11 mouse cellular contexts compared by ENCODE assay signal in the genomic region with DNA sequence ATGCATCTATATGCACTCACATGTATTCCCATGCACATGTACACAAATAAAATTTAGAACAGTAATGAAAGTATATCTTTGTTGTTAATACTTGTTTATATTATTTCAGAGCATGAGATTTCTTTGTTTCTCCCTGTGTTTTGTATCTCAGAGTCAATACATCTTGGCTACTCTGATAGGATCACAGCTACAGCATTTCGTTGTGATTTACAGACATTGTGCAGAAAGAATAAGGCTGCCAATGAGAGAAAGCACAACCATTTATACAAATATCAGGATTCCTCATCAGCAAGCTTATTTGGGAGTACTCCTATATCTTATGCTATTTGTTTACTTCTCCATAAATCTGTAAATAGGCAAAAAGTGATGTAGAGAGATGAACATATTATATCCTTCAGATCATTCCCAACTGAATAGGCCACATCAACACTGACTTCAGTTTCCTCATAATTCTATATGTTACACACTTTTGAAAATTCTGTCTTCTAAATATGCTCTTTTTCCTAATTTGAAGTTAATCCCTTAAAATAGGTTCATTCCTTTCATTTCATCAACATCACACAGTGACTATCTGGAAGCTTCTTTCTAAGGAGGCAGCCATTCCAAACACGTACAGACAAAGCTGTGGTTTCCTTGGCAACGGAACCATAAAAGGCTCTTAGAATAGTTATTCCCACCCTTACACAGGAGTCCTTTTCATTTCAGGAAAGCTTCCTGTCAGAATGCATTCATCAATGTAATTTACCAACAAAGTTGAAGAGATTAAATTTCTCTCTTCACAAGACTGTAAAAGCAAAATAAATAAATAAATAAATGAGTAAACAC.
A peak's percentile ranks its signal among the peaks of the same experiment; 100 is the strongest.
DNase-seq lines count a peak whose midpoint lies in the region; ATAC-seq and TF ChIP-seq lines count a peak whose summit lies in the region.
"Had no signal": no experiment of that assay in that cellular context is flagged by ENCODE, and none has a peak within 500 bp of the region (broad histone marks: within the 10 kb centered on the region; RNA-seq: fewer than 3 reads in every experiment).

No protein-coding gene starts in this region.

- no peak overlapping the region for H3K4me2 ChIP-seq in hindbrain, embryonic 14.5 days (replicated peaks)
- no peak overlapping the region for H3K4me2 ChIP-seq in neural tube, embryonic 13.5 days
- H3K4me2 ChIP-seq in intestine, embryonic 15.5 days (replicated peaks): no peak overlapping the region
- H3K4me2 ChIP-seq: heart, embryonic 13.5 days; liver, embryonic 11.5 days had no signal

- DNase-seq in layer of hippocampus, adult 2 months (ENCODE audit: low spot score in 2 of 2): peak; percentile 9 to 37
- no peak for DNase-seq in layer of hippocampus, postnatal 36 days
- peak; percentile 21 for DNase-seq in embryonic facial prominence, embryonic 10.5 days (ENCODE audit: low spot score)
- peak; percentile 84 for DNase-seq in hindbrain, embryonic 14.5 days (ENCODE audit: low spot score)
- DNase-seq in lung, adult 2 months: no peak
- DNase-seq in gastrocnemius, postnatal 14 days: no peak
- DNase-seq: kidney, postnatal 14 days had no signal

- no peak overlapping the region for H3K9ac ChIP-seq in hindbrain, embryonic 14.5 days
- H3K9ac ChIP-seq in neural tube, embryonic 13.5 days: no peak overlapping the region
- no peak overlapping the region for H3K9ac ChIP-seq in intestine, embryonic 15.5 days
- H3K9ac ChIP-seq: heart, embryonic 13.5 days had no signal

- H3K36me3 ChIP-seq in embryonic facial prominence, embryonic 10.5 days (replicated peaks): no peaks in the 10 kb centered on the region
- H3K36me3 ChIP-seq in hindbrain, embryonic 14.5 days (replicated peaks; ENCODE audit: control insufficient read depth, insufficient read depth): no peaks in the 10 kb centered on the region
- H3K36me3 ChIP-seq in neural tube, embryonic 13.5 days: no peaks in the 10 kb centered on the region
- H3K36me3 ChIP-seq in intestine, embryonic 15.5 days: no peaks in the 10 kb centered on the region
- H3K36me3 ChIP-seq: heart, embryonic 13.5 days had no signal

- no peak for TF ChIP-seq CTCF in layer of hippocampus, adult 2 months (conservative IDR thresholded peaks at IDR 0.05)
- TF ChIP-seq CTCF in lung, adult 2 months (IDR thresholded peaks at IDR 0.05; ENCODE audit: insufficient read depth, low read length): no peak

- H3K4me3 ChIP-seq in layer of hippocampus, adult 2 months: no peak overlapping the region
- H3K4me3 ChIP-seq in embryonic facial prominence, embryonic 10.5 days: no peak overlapping the region
- no peak overlapping the region for H3K4me3 ChIP-seq in hindbrain, embryonic 14.5 days (replicated peaks; ENCODE audit: low read length)
- no peak overlapping the region for H3K4me3 ChIP-seq in neural tube, embryonic 13.5 days
- no peak overlapping the region for H3K4me3 ChIP-seq in lung, adult 2 months (replicated peaks; ENCODE audit: extremely low read depth, low read depth, low read length)
- H3K4me3 ChIP-seq in intestine, embryonic 15.5 days (replicated peaks): no peak overlapping the region
- H3K4me3 ChIP-seq: heart, embryonic 13.5 days had no signal

- H3K9me3 ChIP-seq in embryonic facial prominence, embryonic 10.5 days: no peaks in the 10 kb centered on the region
- no peaks in the 10 kb centered on the region for H3K9me3 ChIP-seq in hindbrain, embryonic 14.5 days (ENCODE audit: control insufficient read depth, low read length)
- no peaks in the 10 kb centered on the region for H3K9me3 ChIP-seq in neural tube, embryonic 13.5 days
- H3K9me3 ChIP-seq in intestine, embryonic 15.5 days: no peaks in the 10 kb centered on the region
- H3K9me3 ChIP-seq: heart, embryonic 13.5 days had no signal

- peak; percentile 90; the same call in 1 of the 2 replicates for ATAC-seq in hindbrain, embryonic 14.5 days (ENCODE audit: low FRiP score)
- peak; percentile 93 for ATAC-seq in neural tube, embryonic 13.5 days (ENCODE audit: low read depth)
- no peak for ATAC-seq in intestine, embryonic 15.5 days

- intact Hi-C loops in gastrocnemius, postnatal 14 days (cut with DNase I; ENCODE audit: low total_unique reads): no loop called here

- no peaks in the 10 kb centered on the region for H3K4me1 ChIP-seq in embryonic facial prominence, embryonic 10.5 days
- H3K4me1 ChIP-seq in hindbrain, embryonic 14.5 days (replicated peaks; ENCODE audit: control insufficient read depth, insufficient read depth, low read length): peaks cover 20% of the 10 kb centered on the region
- H3K4me1 ChIP-seq in neural tube, embryonic 13.5 days (replicated peaks): peaks cover 7% of the 10 kb centered on the region
- no peaks in the 10 kb centered on the region for H3K4me1 ChIP-seq in lung, adult 2 months (ENCODE audit: control insufficient read depth, insufficient read depth, low read length)
- H3K4me1 ChIP-seq in intestine, embryonic 15.5 days (replicated peaks): no peaks in the 10 kb centered on the region

- no peak for TF ChIP-seq POLR2A in lung, adult 2 months (IDR thresholded peaks at IDR 0.05; ENCODE audit: borderline replicate concordance, extremely low read depth, low read depth, low read length)

- H3K27me3 ChIP-seq in embryonic facial prominence, embryonic 10.5 days (replicated peaks; ENCODE audit: low read depth, poor library complexity, severe bottlenecking): no peaks in the 10 kb centered on the region
- no peaks in the 10 kb centered on the region for H3K27me3 ChIP-seq in hindbrain, embryonic 14.5 days (ENCODE audit: control insufficient read depth, insufficient read depth, low read length)
- no peaks in the 10 kb centered on the region for H3K27me3 ChIP-seq in neural tube, embryonic 13.5 days
- H3K27me3 ChIP-seq in intestine, embryonic 15.5 days (replicated peaks): no peaks in the 10 kb centered on the region
- H3K27me3 ChIP-seq: heart, embryonic 13.5 days had no signal

- H3K27ac ChIP-seq in layer of hippocampus, adult 2 months: peak overlapping the region; percentile 78
- no peak overlapping the region for H3K27ac ChIP-seq in embryonic facial prominence, embryonic 10.5 days (replicated peaks)
- H3K27ac ChIP-seq in hindbrain, embryonic 14.5 days: peak overlapping the region; percentile 90
- peak overlapping the region; percentile 61 for H3K27ac ChIP-seq in neural tube, embryonic 13.5 days (replicated peaks)
- no peak overlapping the region for H3K27ac ChIP-seq in intestine, embryonic 15.5 days
- H3K27ac ChIP-seq: heart, embryonic 13.5 days had no signal

- WGBS in embryonic facial prominence, embryonic 10.5 days: 65% methylated on average over 3 of the region's 3 CpGs
- WGBS in hindbrain, embryonic 14.5 days: 20% methylated on average over 3 of the region's 3 CpGs
- 25% methylated on average over 3 of the region's 3 CpGs for WGBS in neural tube, embryonic 13.5 days
- WGBS in lung, adult 2 months: 65% methylated on average over 3 of the region's 3 CpGs
- 59% methylated on average over 3 of the region's 3 CpGs for WGBS in intestine, embryonic 15.5 days

Comparison
In these comparisons a context has a peak if more than half of its experiments do, and no peak if none do; other contexts are left out.
1. DNase-seq: peak in layer of hippocampus, adult 2 months (2 of 2), embryonic facial prominence, embryonic 10.5 days (single experiment) and hindbrain, embryonic 14.5 days (single experiment); none in layer of hippocampus, postnatal 36 days (0 of 2), lung, adult 2 months (single experiment) and gastrocnemius, postnatal 14 days (single experiment).
2. H3K27ac ChIP-seq: peak in layer of hippocampus, adult 2 months (single experiment), hindbrain, embryonic 14.5 days (single experiment) and neural tube, embryonic 13.5 days (single experiment); none in embryonic facial prominence, embryonic 10.5 days (single experiment) and intestine, embryonic 15.5 days (single experiment).